Mouse (Mus musculus) midbrain, embryonic 15.5 days (tissue): ENCODE data around the gene Palm. TPM values are rescaled to one million over a fixed set of nuclear protein-coding genes. Genes with fewer than 3 reads are reported as not detected.

Experiments used
- ATAC-seq: fragments of 200-750 bp; cut with Nextera tagmentation; replicated peaks from 2 replicates; pipeline ENCODE4 v1.8.0; 2017; ENCODE audit warnings: moderate TSS enrichment
- H3K27ac ChIP-seq: fragments of 300-500 bp; sonication (generic); 2 replicates; pipeline ENCODE4 v1.5.1; 2015; ENCODE audit warnings: mild to moderate bottlenecking, inconsistent platforms
- H3K27me3 ChIP-seq: fragments of 300-500 bp; sonication (generic); replicated peaks from 2 replicates; pipeline ENCODE4 v1.6.1; 2015; ENCODE audit warnings: inconsistent platforms
- H3K36me3 ChIP-seq: fragments of 300-500 bp; sonication (generic); replicated peaks from 2 replicates; pipeline ENCODE4 v1.6.1; 2015; ENCODE audit warnings: inconsistent platforms
- H3K4me1 ChIP-seq: fragments of 300-500 bp; sonication (generic); 2 replicates; pipeline ENCODE4 v1.6.1; 2015; ENCODE audit warnings: inconsistent platforms
- H3K4me2 ChIP-seq: fragments of 300-500 bp; sonication (generic); 2 replicates; pipeline ENCODE4 v1.6.1; 2015; ENCODE audit warnings: inconsistent platforms, mild to moderate bottlenecking, moderate library complexity
- H3K4me3 ChIP-seq: fragments of 300-500 bp; sonication (generic); 2 replicates; pipeline ENCODE4 v1.5.1; 2015; ENCODE audit warnings: mild to moderate bottlenecking, inconsistent platforms
- H3K9ac ChIP-seq: fragments of 300-500 bp; sonication (generic); 2 replicates; pipeline ENCODE4 v1.6.1; 2015; ENCODE audit warnings: mild to moderate bottlenecking, inconsistent platforms
- H3K9me3 ChIP-seq: fragments of 300-500 bp; sonication (generic); 2 replicates; pipeline ENCODE4 v1.6.1; 2016; ENCODE audit warnings: inconsistent platforms
- WGBS: fragments of 180-500 bp; shearing (Covaris S2); methylation state at CpG from one replicate; pipeline ENCODE4 v1.1.7; 2015; ENCODE audit warnings: mixed read lengths; 5-methylcytosine and 5-hydroxymethylcytosine counted together
- polyA plus RNA-seq: library from polyadenylated mRNA; unstranded; fragments of >200 nt; fragmentation: Nextera tagmentation; extraction: Ambion mirVana; gene quantifications from 2 replicates; pipeline ENCODE4 v1.2.1, GENCODE M21; 2015

Gene Palm
- polyA plus RNA-seq, 1 experiment from 2014 or later: 348 TPM

GRCm38 (mm10) chr10:79777103-79777531 lies 16.3 kb upstream of the Palm start, which contains the start of gene Fstl3:
Gene Fstl3, plus strand, starts transcription at chr10:79777272.
- H3K4me2 ChIP-seq: peak within 1 kb of the TSS; percentile 39
- no peak for ATAC-seq
- H3K9me3 ChIP-seq: no peaks in the 10 kb centered on the region
- peak within 1 kb of the TSS; percentile 4; the same call in 1 of the 2 replicates for H3K4me3 ChIP-seq
- 2% methylated on average over 39 of the region's 39 CpGs for WGBS
- no peak within 1 kb of the TSS for H3K27ac ChIP-seq
- peaks cover 20% of the 10 kb centered on the region for H3K4me1 ChIP-seq
- H3K36me3 ChIP-seq: no peaks in the 10 kb centered on the region
- no peak within 1 kb of the TSS for H3K9ac ChIP-seq
- peaks cover 41% of the 10 kb centered on the region for H3K27me3 ChIP-seq

- H3K9ac ChIP-seq: no peak overlapping the region
- H3K4me1 ChIP-seq: peaks cover 20% of the 10 kb centered on the region
- 11% methylated on average over 15 of the region's 15 CpGs for WGBS
- ATAC-seq: no peak
- no peaks in the 10 kb centered on the region for H3K9me3 ChIP-seq
- H3K27me3 ChIP-seq: peaks cover 44% of the 10 kb centered on the region
- H3K27ac ChIP-seq: no peak overlapping the region
- H3K4me3 ChIP-seq: no peak overlapping the region
- no peak overlapping the region for H3K4me2 ChIP-seq
- no peaks in the 10 kb centered on the region for H3K36me3 ChIP-seq
Observed at GRCm38 (mm10) chr10:79778006-79778405, 15.4 kb upstream of the Palm start.

- H3K27ac ChIP-seq: no peak overlapping the region
- H3K27me3 ChIP-seq: peaks cover 44% of the 10 kb centered on the region
- no peak overlapping the region for H3K4me3 ChIP-seq
- H3K4me1 ChIP-seq: peaks cover 20% of the 10 kb centered on the region
- no peak overlapping the region for H3K4me2 ChIP-seq
- no peak for ATAC-seq
- WGBS: 2% methylated on average over 2 of the region's 2 CpGs
- H3K9ac ChIP-seq: no peak overlapping the region
- no peaks in the 10 kb centered on the region for H3K9me3 ChIP-seq
- H3K36me3 ChIP-seq: no peaks in the 10 kb centered on the region
Observed at GRCm38 (mm10) chr10:79779193-79779592, 14.2 kb upstream of the Palm start.

- Histone ChIP-seq H3K36me3 (no peaks in the 10 kb centered on the region), H3K27ac (peak overlapping the region; percentile 9), H3K9ac (peak overlapping the region; percentile 2; the same call in 1 of the 2 replicates), H3K27me3 (peaks cover 44% of the 10 kb centered on the region), H3K9me3 (no peaks in the 10 kb centered on the region), H3K4me1 (peaks cover 20% of the 10 kb centered on the region), H3K4me2 (peak overlapping the region; percentile 63), H3K4me3 (peak overlapping the region; percentile 37)
- peak; percentile 93 for ATAC-seq
- WGBS: 1% methylated on average over 55 of the region's 55 CpGs
Observed at GRCm38 (mm10) chr10:79779784-79780663, 13.3 kb upstream of the Palm start.

- peak overlapping the region; percentile 37 for H3K4me3 ChIP-seq
- peaks cover 20% of the 10 kb centered on the region for H3K4me1 ChIP-seq
- no peaks in the 10 kb centered on the region for H3K36me3 ChIP-seq
- H3K9ac ChIP-seq: peak overlapping the region; percentile 2; the same call in 1 of the 2 replicates
- peak overlapping the region; percentile 63 for H3K4me2 ChIP-seq
- ATAC-seq: no peak; the same call in 1 of the 2 replicates
- H3K27me3 ChIP-seq: peaks cover 44% of the 10 kb centered on the region
- peak overlapping the region; percentile 9 for H3K27ac ChIP-seq
- H3K9me3 ChIP-seq: no peaks in the 10 kb centered on the region
- WGBS: under 1% methylated on average over 13 of the region's 13 CpGs
Observed at GRCm38 (mm10) chr10:79780664-79781015, 12.7 kb upstream of the Palm start.

- ATAC-seq: no peak
- peak overlapping the region; percentile 37 for H3K4me3 ChIP-seq
- H3K27me3 ChIP-seq: peaks cover 44% of the 10 kb centered on the region
- H3K27ac ChIP-seq: no peak overlapping the region
- H3K4me2 ChIP-seq: peak overlapping the region; percentile 63
- no peaks in the 10 kb centered on the region for H3K9me3 ChIP-seq
- H3K4me1 ChIP-seq: peaks cover 20% of the 10 kb centered on the region
- H3K36me3 ChIP-seq: no peaks in the 10 kb centered on the region
- 29% methylated on average over 21 of the region's 21 CpGs for WGBS
- no peak overlapping the region for H3K9ac ChIP-seq
Observed at GRCm38 (mm10) chr10:79781139-79781538, 12.2 kb upstream of the Palm start.

GRCm38 (mm10) chr10:79781956-79782355 lies 11.4 kb upstream of the Palm start:
- peaks cover 18% of the 10 kb centered on the region for H3K4me1 ChIP-seq
- H3K36me3 ChIP-seq: no peaks in the 10 kb centered on the region
- no peaks in the 10 kb centered on the region for H3K9me3 ChIP-seq
- peaks cover 38% of the 10 kb centered on the region for H3K27me3 ChIP-seq
- 55% methylated on average over 5 of the region's 5 CpGs for WGBS
- no peak overlapping the region for H3K4me3 ChIP-seq
- no peak overlapping the region for H3K9ac ChIP-seq
- ATAC-seq: no peak
- H3K27ac ChIP-seq: no peak overlapping the region
- no peak overlapping the region for H3K4me2 ChIP-seq

- 66% methylated on average over 7 of the region's 7 CpGs for WGBS
- Histone ChIP-seq H3K36me3 (no peaks in the 10 kb centered on the region), H3K4me3 (no peak overlapping the region), H3K4me2 (no peak overlapping the region), H3K4me1 (peaks cover 12% of the 10 kb centered on the region), H3K27ac (no peak overlapping the region), H3K9me3 (no peaks in the 10 kb centered on the region), H3K27me3 (peaks cover 28% of the 10 kb centered on the region), H3K9ac (no peak overlapping the region)
- no peak for ATAC-seq
Observed at GRCm38 (mm10) chr10:79783050-79783449, 10.3 kb upstream of the Palm start.

GRCm38 (mm10) chr10:79783920-79784800 lies 9.2 kb upstream of the Palm start:
- Histone ChIP-seq H3K27ac (no peak overlapping the region), H3K9me3 (no peaks in the 10 kb centered on the region), H3K27me3 (peaks cover 18% of the 10 kb centered on the region), H3K4me2 (no peak overlapping the region), H3K4me3 (no peak overlapping the region), H3K36me3 (no peaks in the 10 kb centered on the region), H3K9ac (no peak overlapping the region), H3K4me1 (peaks cover 10% of the 10 kb centered on the region)
- 37% methylated on average over 27 of the region's 27 CpGs for WGBS
- ATAC-seq: no peak

GRCm38 (mm10) chr10:79788386-79789158 lies 4.8 kb upstream of the Palm start:
- ATAC-seq: no peak; the same call in 1 of the 2 replicates
- 0 out of 2 replicates have a peak, but pooled peaks cover 4% of the 10 kb centered on the region for H3K4me1 ChIP-seq
- no peak overlapping the region for H3K4me3 ChIP-seq
- no peaks in the 10 kb centered on the region for H3K36me3 ChIP-seq
- H3K9ac ChIP-seq: no peak overlapping the region
- WGBS: 33% methylated on average over 7 of the region's 7 CpGs
- no peak overlapping the region for H3K27ac ChIP-seq
- 0 out of 2 replicates have a peak, but pooled peaks cover 2% of the 10 kb centered on the region for H3K27me3 ChIP-seq
- H3K9me3 ChIP-seq: no peaks in the 10 kb centered on the region
- H3K4me2 ChIP-seq: no peak overlapping the region

- H3K27ac ChIP-seq: no peak overlapping the region
- H3K9me3 ChIP-seq: no peaks in the 10 kb centered on the region
- H3K27me3 ChIP-seq: 0 out of 2 replicates have a peak, but pooled peaks cover 2% of the 10 kb centered on the region
- no peak overlapping the region for H3K9ac ChIP-seq
- peaks cover 8% of the 10 kb centered on the region; the same call in 1 of the 2 replicates for H3K4me1 ChIP-seq
- WGBS: 54% methylated on average over 2 of the region's 2 CpGs
- no peak for ATAC-seq
- no peak overlapping the region for H3K4me3 ChIP-seq
- no peaks in the 10 kb centered on the region for H3K36me3 ChIP-seq
- no peak overlapping the region for H3K4me2 ChIP-seq
Observed at GRCm38 (mm10) chr10:79789581-79789980, 3.8 kb upstream of the Palm start.
